Mouse (Mus musculus): ENCODE results near the gene Aipl1. TPM values are rescaled to one million over a fixed set of nuclear protein-coding genes. Genes with fewer than 3 reads are reported as not detected.

Gene Aipl1
- polyA plus RNA-seq, 1 experiment = 0.08 TPM

- 84% methylated on average over 9 of the region's 9 CpGs for WGBS
- TF ChIP-seq CTCF (IDR thresholded peaks at IDR 0.05; ENCODE audit: insufficient read depth, low read length) (no peak), POLR2A (IDR thresholded peaks at IDR 0.05; ENCODE audit: borderline replicate concordance, extremely low read depth, low read depth, low read length) (no peak)
- H3K4me1 ChIP-seq (ENCODE audit: control insufficient read depth, insufficient read depth, low read length) = no peaks in the 10 kb centered on the region
- DNase-seq = no peak
- H3K4me3 ChIP-seq (replicated peaks; ENCODE audit: extremely low read depth, low read depth, low read length) = no peak overlapping the region
These were observed 33.4 kb upstream of the Aipl1 start for GRCm38 (mm10) chr11:72070733-72071132.

GRCm38 (mm10) chr11:72068026-72068425 is 30.7 kb upstream of the Aipl1 start:
- DNase-seq = no peak
- no peaks in the 10 kb centered on the region for H3K4me1 ChIP-seq (ENCODE audit: control insufficient read depth, insufficient read depth, low read length)
- 71% methylated on average over 7 of the region's 7 CpGs for WGBS
- H3K4me3 ChIP-seq (replicated peaks; ENCODE audit: extremely low read depth, low read depth, low read length) = no peak overlapping the region
- TF ChIP-seq CTCF (IDR thresholded peaks at IDR 0.05; ENCODE audit: insufficient read depth, low read length) = no peak

- WGBS = 86% methylated on average over 5 of the region's 5 CpGs
- DNase-seq = no peak
- Histone ChIP-seq H3K4me1 (ENCODE audit: control insufficient read depth, insufficient read depth, low read length) (no peaks in the 10 kb centered on the region), H3K4me3 (replicated peaks; ENCODE audit: extremely low read depth, low read depth, low read length) (no peak overlapping the region)
- TF ChIP-seq POLR2A (IDR thresholded peaks at IDR 0.05; ENCODE audit: borderline replicate concordance, extremely low read depth, low read depth, low read length) = no peak
These were observed 30.0 kb upstream of the Aipl1 start for GRCm38 (mm10) chr11:72067326-72067725.

- H3K4me1 ChIP-seq (ENCODE audit: control insufficient read depth, insufficient read depth, low read length) = no peaks in the 10 kb centered on the region
- DNase-seq = peak; percentile 43
- TF ChIP-seq POLR2A (IDR thresholded peaks at IDR 0.05; ENCODE audit: borderline replicate concordance, extremely low read depth, low read depth, low read length) (no peak), CTCF (IDR thresholded peaks at IDR 0.05; ENCODE audit: insufficient read depth, low read length) (peak; percentile 70)
- WGBS = 40% methylated on average over 6 of the region's 6 CpGs
- no peak overlapping the region for H3K4me3 ChIP-seq (replicated peaks; ENCODE audit: extremely low read depth, low read depth, low read length)
These were observed 29.0 kb upstream of the Aipl1 start for GRCm38 (mm10) chr11:72066330-72066729.

- no peaks in the 10 kb centered on the region for H3K4me1 ChIP-seq (ENCODE audit: control insufficient read depth, insufficient read depth, low read length)
- 49% methylated on average over 8 of the region's 8 CpGs for WGBS
- no peak overlapping the region for H3K4me3 ChIP-seq (replicated peaks; ENCODE audit: extremely low read depth, low read depth, low read length)
- TF ChIP-seq CTCF (IDR thresholded peaks at IDR 0.05; ENCODE audit: insufficient read depth, low read length) (no peak), POLR2A (IDR thresholded peaks at IDR 0.05; ENCODE audit: borderline replicate concordance, extremely low read depth, low read depth, low read length) (no peak)
- DNase-seq = peak; percentile 46
These were observed 27.8 kb upstream of the Aipl1 start for GRCm38 (mm10) chr11:72065103-72065502.

- no peak for TF ChIP-seq POLR2A (IDR thresholded peaks at IDR 0.05; ENCODE audit: borderline replicate concordance, extremely low read depth, low read depth, low read length)
- Histone ChIP-seq H3K4me3 (replicated peaks; ENCODE audit: extremely low read depth, low read depth, low read length) (no peak overlapping the region), H3K4me1 (ENCODE audit: control insufficient read depth, insufficient read depth, low read length) (no peaks in the 10 kb centered on the region)
- 76% methylated on average over 6 of the region's 6 CpGs for WGBS
- no peak for DNase-seq
These were observed 27.1 kb upstream of the Aipl1 start for GRCm38 (mm10) chr11:72064414-72064813.

- DNase-seq = no peak
- no peaks in the 10 kb centered on the region for H3K4me1 ChIP-seq (ENCODE audit: control insufficient read depth, insufficient read depth, low read length)
These were observed 23.8 kb upstream of the Aipl1 start for GRCm38 (mm10) chr11:72061093-72061620.

GRCm38 (mm10) chr11:72060416-72060815 is 23.1 kb upstream of the Aipl1 start:
- Histone ChIP-seq H3K4me3 (replicated peaks; ENCODE audit: extremely low read depth, low read depth, low read length) (no peak overlapping the region), H3K4me1 (ENCODE audit: control insufficient read depth, insufficient read depth, low read length) (no peaks in the 10 kb centered on the region)
- DNase-seq = no peak
- WGBS = 77% methylated on average over 9 of the region's 9 CpGs
- TF ChIP-seq CTCF (IDR thresholded peaks at IDR 0.05; ENCODE audit: insufficient read depth, low read length) (no peak), POLR2A (IDR thresholded peaks at IDR 0.05; ENCODE audit: borderline replicate concordance, extremely low read depth, low read depth, low read length) (no peak)

More at GRCm38 (mm10) chr11:72061093-72061620, 23.8 kb upstream of the Aipl1 start:
- WGBS = 67% methylated on average over 13 of the region's 13 CpGs
- TF ChIP-seq CTCF (IDR thresholded peaks at IDR 0.05; ENCODE audit: insufficient read depth, low read length) (no peak), POLR2A (IDR thresholded peaks at IDR 0.05; ENCODE audit: borderline replicate concordance, extremely low read depth, low read depth, low read length) (no peak)
- no peak overlapping the region for H3K4me3 ChIP-seq (replicated peaks; ENCODE audit: extremely low read depth, low read depth, low read length)

GRCm38 (mm10) chr11:72057166-72057565 is 19.9 kb upstream of the Aipl1 start:
- WGBS = 70% methylated on average over 3 of the region's 3 CpGs

GRCm38 (mm10) chr11:72055176-72055575 is 17.9 kb upstream of the Aipl1 start:
- Histone ChIP-seq H3K4me1 (ENCODE audit: control insufficient read depth, insufficient read depth, low read length) (no peaks in the 10 kb centered on the region), H3K4me3 (replicated peaks; ENCODE audit: extremely low read depth, low read depth, low read length) (no peak overlapping the region)
- no peak for DNase-seq
- WGBS = 14% methylated on average over 2 of the region's 2 CpGs
- no peak for TF ChIP-seq CTCF (IDR thresholded peaks at IDR 0.05; ENCODE audit: insufficient read depth, low read length)
- no peak for TF ChIP-seq POLR2A (IDR thresholded peaks at IDR 0.05; ENCODE audit: borderline replicate concordance, extremely low read depth, low read depth, low read length)

More at GRCm38 (mm10) chr11:72057166-72057565, 19.9 kb upstream of the Aipl1 start:
- no peak overlapping the region for H3K4me3 ChIP-seq (replicated peaks; ENCODE audit: extremely low read depth, low read depth, low read length)
- no peaks in the 10 kb centered on the region for H3K4me1 ChIP-seq (ENCODE audit: control insufficient read depth, insufficient read depth, low read length)
- no peak for DNase-seq
- TF ChIP-seq POLR2A (IDR thresholded peaks at IDR 0.05; ENCODE audit: borderline replicate concordance, extremely low read depth, low read depth, low read length) (no peak), CTCF (IDR thresholded peaks at IDR 0.05; ENCODE audit: insufficient read depth, low read length) (no peak)

Measured in lung, adult 2 months (tissue).